Mouse (Mus musculus): ENCODE data around the gene Olfr871.

- no peak for TF ChIP-seq CTCF (IDR thresholded peaks at IDR 0.05; ENCODE audit: borderline replicate concordance, extremely low read depth, insufficient read depth, insufficient read length)
- TF ChIP-seq POLR2A (IDR thresholded peaks at IDR 0.05; ENCODE audit: borderline replicate concordance, extremely low read depth, insufficient read depth, insufficient read length, poor library complexity, severe bottlenecking), result no peak
Measured at GRCm38 (mm10) chr9:20211907-20212306, at the start of gene Olfr871.

All from brain, embryonic 14.5 days (tissue).